Mouse (Mus musculus): ENCODE results near the gene Shisa8. TPM values are rescaled to one million over a fixed set of nuclear protein-coding genes. Genes with fewer than 3 reads are reported as not detected.
A peak's percentile ranks its signal among the peaks of the same experiment; 100 is the strongest.

The Shisa8 gene
- polyA plus RNA-seq, 1 experiment from 2014 or later, result 0.57 TPM

GRCm38 (mm10) chr15:82175091-82175490, 37.5 kb downstream of the Shisa8 start:
- Histone ChIP-seq H3K27ac (ENCODE audit: low read depth, low read length) (no peak overlapping the region), H3K4me2 (no peak overlapping the region), H3K4me3 (ENCODE audit: low read depth, low read length) (no peak overlapping the region), H3K4me1 (ENCODE audit: control insufficient read depth, insufficient read depth, low read length) (no peaks in the 10 kb centered on the region), H3K9me3 (ENCODE audit: control insufficient read depth, low read length) (no peaks in the 10 kb centered on the region), H3K9ac (ENCODE audit: low read length) (no peak overlapping the region), H3K36me3 (ENCODE audit: control insufficient read depth, insufficient read depth, low read length) (peaks cover 68% of the 10 kb centered on the region), H3K27me3 (ENCODE audit: control insufficient read depth, insufficient read depth, low read length) (no peaks in the 10 kb centered on the region)
- no peak for DNase-seq (ENCODE audit: low spot score, missing footprints)
- 95% methylated on average over 9 of the region's 9 CpGs for WGBS
- no peak for ATAC-seq (ENCODE audit: low FRiP score)

GRCm38 (mm10) chr15:82172648-82173047, 40.0 kb downstream of the Shisa8 start:
- 92% methylated on average over 8 of the region's 8 CpGs for WGBS
- H3K4me1 ChIP-seq (ENCODE audit: control insufficient read depth, insufficient read depth, low read length), result 0 out of 2 replicates have a peak, but pooled peaks cover 2% of the 10 kb centered on the region
- H3K36me3 ChIP-seq (ENCODE audit: control insufficient read depth, insufficient read depth, low read length), result peaks cover 49% of the 10 kb centered on the region
- ATAC-seq (ENCODE audit: low FRiP score) (no peak), DNase-seq (ENCODE audit: low spot score, missing footprints) (no peak)
- H3K4me3 ChIP-seq (ENCODE audit: low read depth, low read length), result no peak overlapping the region
- H3K4me2 ChIP-seq, result no peak overlapping the region
- no peaks in the 10 kb centered on the region for H3K9me3 ChIP-seq (ENCODE audit: control insufficient read depth, low read length)
- no peaks in the 10 kb centered on the region for H3K27me3 ChIP-seq (ENCODE audit: control insufficient read depth, insufficient read depth, low read length)
- H3K27ac ChIP-seq (ENCODE audit: low read depth, low read length), result no peak overlapping the region
- no peak overlapping the region for H3K9ac ChIP-seq (ENCODE audit: low read length)

- DNase-seq (ENCODE audit: low spot score, missing footprints) (no peak), ATAC-seq (ENCODE audit: low FRiP score) (no peak)
- Histone ChIP-seq H3K4me1 (ENCODE audit: control insufficient read depth, insufficient read depth, low read length) (peaks cover 20% of the 10 kb centered on the region), H3K27me3 (ENCODE audit: control insufficient read depth, insufficient read depth, low read length) (no peaks in the 10 kb centered on the region), H3K9ac (ENCODE audit: low read length) (no peak overlapping the region), H3K9me3 (ENCODE audit: control insufficient read depth, low read length) (no peaks in the 10 kb centered on the region), H3K27ac (ENCODE audit: low read depth, low read length) (no peak overlapping the region), H3K4me2 (no peak overlapping the region), H3K36me3 (ENCODE audit: control insufficient read depth, insufficient read depth, low read length) (peaks cover 35% of the 10 kb centered on the region), H3K4me3 (ENCODE audit: low read depth, low read length) (no peak overlapping the region)
- WGBS, result 90% methylated on average over 36 of the region's 36 CpGs
These were observed 41.9 kb downstream of the Shisa8 start for GRCm38 (mm10) chr15:82170437-82171377.

- Histone ChIP-seq H3K36me3 (ENCODE audit: control insufficient read depth, insufficient read depth, low read length) (peaks cover 26% of the 10 kb centered on the region), H3K4me1 (ENCODE audit: control insufficient read depth, insufficient read depth, low read length) (peaks cover 25% of the 10 kb centered on the region), H3K9me3 (ENCODE audit: control insufficient read depth, low read length) (no peaks in the 10 kb centered on the region), H3K4me2 (no peak overlapping the region), H3K9ac (ENCODE audit: low read length) (no peak overlapping the region), H3K4me3 (ENCODE audit: low read depth, low read length) (no peak overlapping the region), H3K27ac (ENCODE audit: low read depth, low read length) (no peak overlapping the region), H3K27me3 (ENCODE audit: control insufficient read depth, insufficient read depth, low read length) (no peaks in the 10 kb centered on the region)
- no peak for ATAC-seq (ENCODE audit: low FRiP score)
- WGBS, result 84% methylated on average over 5 of the region's 5 CpGs
- DNase-seq (ENCODE audit: low spot score, missing footprints), result no peak
These were observed 42.9 kb downstream of the Shisa8 start for GRCm38 (mm10) chr15:82169671-82170070.

GRCm38 (mm10) chr15:82167201-82168168, 45.1 kb downstream of the Shisa8 start:
- ATAC-seq (ENCODE audit: low FRiP score), result no peak
- no peak for DNase-seq (ENCODE audit: low spot score, missing footprints)
- H3K27ac ChIP-seq (ENCODE audit: low read depth, low read length), result no peak overlapping the region
- H3K9me3 ChIP-seq (ENCODE audit: control insufficient read depth, low read length), result no peaks in the 10 kb centered on the region
- peaks cover 17% of the 10 kb centered on the region for H3K36me3 ChIP-seq (ENCODE audit: control insufficient read depth, insufficient read depth, low read length)
- H3K4me3 ChIP-seq (ENCODE audit: low read depth, low read length), result no peak overlapping the region
- 55% methylated on average over 23 of the region's 23 CpGs for WGBS
- H3K27me3 ChIP-seq (ENCODE audit: control insufficient read depth, insufficient read depth, low read length), result no peaks in the 10 kb centered on the region
- no peak overlapping the region for H3K4me2 ChIP-seq
- peaks cover 29% of the 10 kb centered on the region for H3K4me1 ChIP-seq (ENCODE audit: control insufficient read depth, insufficient read depth, low read length)
- H3K9ac ChIP-seq (ENCODE audit: low read length), result no peak overlapping the region

GRCm38 (mm10) chr15:82166240-82167100, 46.1 kb downstream of the Shisa8 start:
- Histone ChIP-seq H3K4me2 (peak overlapping the region; percentile 7; the same call in 1 of the 2 replicates), H3K9ac (ENCODE audit: low read length) (peak overlapping the region; percentile 42), H3K27ac (ENCODE audit: low read depth, low read length) (peak overlapping the region; percentile 40), H3K27me3 (ENCODE audit: control insufficient read depth, insufficient read depth, low read length) (no peaks in the 10 kb centered on the region), H3K9me3 (ENCODE audit: control insufficient read depth, low read length) (no peaks in the 10 kb centered on the region), H3K36me3 (ENCODE audit: control insufficient read depth, insufficient read depth, low read length) (peaks cover 17% of the 10 kb centered on the region), H3K4me3 (ENCODE audit: low read depth, low read length) (no peak overlapping the region), H3K4me1 (ENCODE audit: control insufficient read depth, insufficient read depth, low read length) (peaks cover 31% of the 10 kb centered on the region)
- ATAC-seq (ENCODE audit: low FRiP score) (no peak), DNase-seq (ENCODE audit: low spot score, missing footprints) (no peak)
- 46% methylated on average over 22 of the region's 22 CpGs for WGBS

- H3K36me3 ChIP-seq (ENCODE audit: control insufficient read depth, insufficient read depth, low read length), result peaks cover 9% of the 10 kb centered on the region
- H3K27ac ChIP-seq (ENCODE audit: low read depth, low read length), result no peak overlapping the region
- DNase-seq (ENCODE audit: low spot score, missing footprints) (peak; percentile 97), ATAC-seq (ENCODE audit: low FRiP score) (0 out of 2 replicates have a peak, but pooled peaks have one; percentile 52)
- WGBS, result 56% methylated on average over 8 of the region's 8 CpGs
- no peaks in the 10 kb centered on the region for H3K9me3 ChIP-seq (ENCODE audit: control insufficient read depth, low read length)
- no peak overlapping the region for H3K4me2 ChIP-seq
- H3K4me1 ChIP-seq (ENCODE audit: control insufficient read depth, insufficient read depth, low read length), result peaks cover 31% of the 10 kb centered on the region
- H3K4me3 ChIP-seq (ENCODE audit: low read depth, low read length), result no peak overlapping the region
- H3K9ac ChIP-seq (ENCODE audit: low read length), result peak overlapping the region; percentile 42; the same call in 1 of the 2 replicates
- H3K27me3 ChIP-seq (ENCODE audit: control insufficient read depth, insufficient read depth, low read length), result no peaks in the 10 kb centered on the region
These were observed 47.0 kb downstream of the Shisa8 start for GRCm38 (mm10) chr15:82165332-82166239.
